8 mouse cellular contexts compared by ENCODE assay signal in the genomic region with DNA sequence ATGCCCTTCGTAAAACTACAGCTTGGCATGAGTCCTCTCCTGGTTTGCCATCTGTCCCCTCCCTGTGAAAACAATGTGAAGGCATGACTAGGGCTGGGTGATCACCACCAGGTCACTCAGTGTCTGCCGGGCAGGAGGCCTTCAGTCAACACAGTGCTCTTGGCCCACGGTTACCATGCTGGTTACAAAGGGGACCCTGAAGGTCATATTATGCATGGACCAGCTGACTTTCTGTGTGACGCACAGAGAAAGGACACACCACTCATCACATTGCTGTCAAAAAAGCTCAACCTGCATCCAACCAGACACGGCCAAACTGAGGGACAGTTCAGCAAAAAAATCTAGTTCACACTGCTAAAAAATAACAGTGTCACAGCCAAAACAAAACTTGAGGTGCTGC. TPM values are rescaled to one million over a fixed set of nuclear protein-coding genes. Genes with fewer than 3 reads are reported as not detected.
DNase-seq lines count a peak whose midpoint lies in the region; ATAC-seq and TF ChIP-seq lines count a peak whose summit lies in the region.

A gene (minus strand): TSS at position 34 of the 400 bp plus-strand sequence.

- H3K9me3 ChIP-seq in hindbrain, embryonic 16.5 days (ENCODE audit: control insufficient read depth, low read length) = no peaks in the 10 kb centered on the region

- peaks cover 4% of the 10 kb centered on the region for H3K79me2 ChIP-seq in heart, adult 2 months (replicated peaks; ENCODE audit: control insufficient read depth, insufficient read depth, low read length)
- H3K79me2 ChIP-seq in macrophage (ENCODE audit: inconsistent target) = peaks cover 30% of the 10 kb centered on the region

- no peak for ATAC-seq in hindbrain, embryonic 16.5 days

- no peaks in the 10 kb centered on the region for H3K27me3 ChIP-seq in heart, adult 2 months (ENCODE audit: control insufficient read depth, insufficient read depth, low read length)
- H3K27me3 ChIP-seq in hindbrain, embryonic 16.5 days (replicated peaks; ENCODE audit: control insufficient read depth, insufficient read depth, low read length) = no peaks in the 10 kb centered on the region

- H3K4me1 ChIP-seq in heart, adult 2 months (ENCODE audit: control insufficient read depth, insufficient read depth, low read length) = peaks cover 5% of the 10 kb centered on the region
- peaks cover 16% of the 10 kb centered on the region for H3K4me1 ChIP-seq in hindbrain, embryonic 16.5 days (ENCODE audit: control insufficient read depth, insufficient read depth, low read depth, low read length)

- WGBS in heart, adult 2 months = 80% methylated on average over 5 of the region's 5 CpGs
- WGBS in hindbrain, embryonic 16.5 days = 87% methylated on average over 5 of the region's 5 CpGs
- WGBS in macrophage (ENCODE audit: missing documents) = 92% methylated on average over 5 of the region's 5 CpGs

- peaks cover 18% of the 10 kb centered on the region for H3K36me3 ChIP-seq in heart, adult 2 months (ENCODE audit: control insufficient read depth, insufficient read depth, low read length)
- no peaks in the 10 kb centered on the region for H3K36me3 ChIP-seq in hindbrain, embryonic 16.5 days (ENCODE audit: control insufficient read depth, insufficient read depth, low read length)
- peaks cover 7% of the 10 kb centered on the region for H3K36me3 ChIP-seq in macrophage (ENCODE audit: inconsistent target)

- H3K9ac ChIP-seq in heart, adult 2 months (ENCODE audit: low read depth, low read length) = peak within 1 kb of the TSS; percentile 67
- H3K9ac ChIP-seq in hindbrain, embryonic 16.5 days (ENCODE audit: low read depth, low read length) = peak within 1 kb of the TSS; percentile 97

- TF ChIP-seq POLR2A in heart, adult 2 months (IDR thresholded peaks at IDR 0.05; ENCODE audit: insufficient read depth, low read depth, low read length) = no peak

- TF ChIP-seq EP300 in heart, adult 2 months (IDR thresholded peaks at IDR 0.05; ENCODE audit: insufficient read depth, low read depth, low read length) = no peak

- peak within 1 kb of the TSS; percentile 68 for H3K4me3 ChIP-seq in heart, adult 2 months
- H3K4me3 ChIP-seq in hindbrain, embryonic 16.5 days (ENCODE audit: low read length) = peak within 1 kb of the TSS; percentile 97
- peak within 1 kb of the TSS; percentile 14; the same call in 1 of the 2 replicates for H3K4me3 ChIP-seq in macrophage (ENCODE audit: inconsistent target)

- H3K4me2 ChIP-seq in hindbrain, embryonic 16.5 days (ENCODE audit: low read length) = peak within 1 kb of the TSS; percentile 80

- intact Hi-C loops in heart, adult 2 months (cut with DNase I) = no loop called here

- TF ChIP-seq CTCF in heart, adult 2 months (IDR thresholded peaks at IDR 0.05) = no peak

- peak within 1 kb of the TSS; percentile 73 for H3K27ac ChIP-seq in heart, adult 2 months
- peak within 1 kb of the TSS; percentile 30; the same call in 1 of the 2 replicates for H3K27ac ChIP-seq in hindbrain, embryonic 16.5 days (ENCODE audit: low read depth, low read length)
- H3K27ac ChIP-seq in macrophage = no peak within 1 kb of the TSS

- no peak for DNase-seq in heart, adult 2 months
- no peak for DNase-seq in heart, adult 9 months (ENCODE audit: low spot score in 2 of 2)
- peak; percentile 67 for DNase-seq in adrenal gland, adult 2 months
- no peak for DNase-seq in gastrocnemius, adult 18-20 months (ENCODE audit: low spot score)
- DNase-seq in testis, postnatal 14 days (ENCODE audit: low spot score) = no peak
- no peak for DNase-seq in cerebellum, adult 18-20 months

RNA-seq across cellular contexts. Expression of the gene that starts here (rescaled TPM):
- total RNA-seq in heart, adult 2 months (2021) = 10 to 100 TPM; 28.6 to 31.0 TPM
- 11.0 and 20.6 TPM in 2 replicates for polyA plus RNA-seq in heart, adult 2 months (2012; rRNA removed)
- total RNA-seq in adrenal gland, adult 2 months (2021) = 10 to 100 TPM; 59.4 to 86.9 TPM
- 10.0 and 13.9 TPM in 2 replicates for polyA plus RNA-seq in adrenal gland, adult 2 months (2012; rRNA removed)
- 10 to 100 TPM; 24.2 to 24.7 TPM for total RNA-seq in gastrocnemius, adult 18-20 months (2021)
- 6.2 and 7.5 TPM in 2 replicates for polyA plus RNA-seq in hindbrain, embryonic 16.5 days (2015; fragmentation: Nextera tagmentation; extraction: Ambion mirVana)
- total RNA-seq in macrophage (2018; cell fraction: chromatin; rRNA removed) = 100 to 1,000 TPM in 23 of 26 experiments, 10 to 100 TPM in 3; 70.2 to 273 (median 123) TPM
- total RNA-seq in macrophage (2018; cell fraction: cytosol; rRNA removed) = 10 to 100 TPM; 50.0 to 74.1 (median 61.8) TPM
- total RNA-seq in macrophage (2018; cell fraction: nucleus; rRNA removed) = 100 to 1,000 TPM in 3 of 26 experiments, 10 to 100 TPM in 23; 53.6 to 216 (median 78.8) TPM
- 44.4 to 79.0 TPM (median 67.8 TPM) in 3 replicates for polyA plus RNA-seq in macrophage (2018)

Comparison
In these comparisons a context has a peak if more than half of its experiments do, and no peak if none do; other contexts are left out.
1. H3K4me3 ChIP-seq: peak in every context shown above with its lines; median percentile 97 in hindbrain, embryonic 16.5 days; 68 in heart, adult 2 months; 14 in macrophage.